Mouse (Mus musculus) lung, embryonic 14.5 days (tissue): ENCODE measurements around the gene Olfr547. TPM values are rescaled to one million over a fixed set of nuclear protein-coding genes. Genes with fewer than 3 reads are reported as not detected.
"Not testable (repeated sequence)": the region's sequence is repeated elsewhere in the genome, so short reads cannot be mapped to it uniquely, and the experiment has no call there.

Experiments used
- ATAC-seq: fragments of 200-750 bp; cut with Nextera tagmentation; 2 replicates; pipeline ENCODE4 v1.8.0; 2017; ENCODE audit warnings: mild to moderate bottlenecking, moderate TSS enrichment, moderate library complexity; ENCODE audit not compliant: insufficient read depth
- DNase-seq: peaks from one replicate; pipeline ENCODE4 v3.0.0-alpha.2; 2015
- H3K27ac ChIP-seq: fragments of 300-500 bp; sonication (generic); 2 replicates; pipeline ENCODE4 v1.5.1; 2014; ENCODE audit warnings: low read depth, mild to moderate bottlenecking, moderate library complexity
- H3K27me3 ChIP-seq: fragments of 300-500 bp; sonication (generic); 2 replicates; pipeline ENCODE4 v1.6.1; 2014; ENCODE audit warnings: low read length, control low read depth; ENCODE audit not compliant: insufficient read depth
- H3K36me3 ChIP-seq: fragments of 300-500 bp; sonication (generic); 2 replicates; pipeline ENCODE4 v1.6.1; 2014; ENCODE audit warnings: control low read depth; ENCODE audit not compliant: insufficient read depth
- H3K4me1 ChIP-seq: fragments of 300-500 bp; sonication (generic); 2 replicates; pipeline ENCODE4 v1.6.1; 2014; ENCODE audit warnings: antibody characterized with exemption, control low read depth; ENCODE audit not compliant: insufficient read depth
- H3K4me2 ChIP-seq: fragments of 300-500 bp; sonication (generic); 2 replicates; pipeline ENCODE4 v1.6.1; 2014; ENCODE audit warnings: mild to moderate bottlenecking
- H3K4me3 ChIP-seq: fragments of 300-500 bp; sonication (generic); 2 replicates; pipeline ENCODE4 v1.5.1; 2014; ENCODE audit warnings: low read depth, low read length
- H3K9ac ChIP-seq: fragments of 300-500 bp; sonication (generic); 2 replicates; pipeline ENCODE4 v1.6.1; 2014
- H3K9me3 ChIP-seq: fragments of 300-500 bp; sonication (generic); 2 replicates; pipeline ENCODE4 v1.6.1; 2016; ENCODE audit warnings: low read depth, low read length, control low read depth
- CTCF ChIP-seq: IDR thresholded peaks from 2 replicates; pipeline ENCODE4 v1.5.1; 2016; ENCODE audit warnings: antibody characterized with exemption, low read depth
- WGBS: fragments of 180-500 bp; shearing (Covaris S2); extraction: QIAGEN DNeasy Blood & Tissue Kit; methylation state at CpG from one replicate; pipeline ENCODE4 v1.1.7; 2014; 5-methylcytosine and 5-hydroxymethylcytosine counted together
- polyA plus RNA-seq: library from polyadenylated mRNA; unstranded; fragments of >200 nt; fragmentation: Nextera tagmentation; extraction: Ambion mirVana; gene quantifications from 2 replicates; pipeline ENCODE4 v1.2.1, GENCODE M21; 2014

Olfr547 gene
- polyA plus RNA-seq = not detected in 2 replicates

- WGBS = 81% methylated on average over 1 of the region's 1 CpGs
- H3K27me3 ChIP-seq = no peaks in the 10 kb centered on the region
- H3K4me2 ChIP-seq = no peak within 1 kb of the TSS
- H3K4me1 ChIP-seq = no peaks in the 10 kb centered on the region
- ATAC-seq (no peak), DNase-seq (no peak)
- H3K27ac ChIP-seq = no peak within 1 kb of the TSS
- TF ChIP-seq CTCF = no peak
- H3K9me3 ChIP-seq = no peaks in the 10 kb centered on the region
- no peak within 1 kb of the TSS for H3K9ac ChIP-seq
- H3K4me3 ChIP-seq = no peak within 1 kb of the TSS
- no peaks in the 10 kb centered on the region for H3K36me3 ChIP-seq
Observed at GRCm38 (mm10) chr7:102534449-102534848, at the start of gene Olfr547. TSS of gene Olfr547 (plus strand) at chr7:102534749.

DNA sequence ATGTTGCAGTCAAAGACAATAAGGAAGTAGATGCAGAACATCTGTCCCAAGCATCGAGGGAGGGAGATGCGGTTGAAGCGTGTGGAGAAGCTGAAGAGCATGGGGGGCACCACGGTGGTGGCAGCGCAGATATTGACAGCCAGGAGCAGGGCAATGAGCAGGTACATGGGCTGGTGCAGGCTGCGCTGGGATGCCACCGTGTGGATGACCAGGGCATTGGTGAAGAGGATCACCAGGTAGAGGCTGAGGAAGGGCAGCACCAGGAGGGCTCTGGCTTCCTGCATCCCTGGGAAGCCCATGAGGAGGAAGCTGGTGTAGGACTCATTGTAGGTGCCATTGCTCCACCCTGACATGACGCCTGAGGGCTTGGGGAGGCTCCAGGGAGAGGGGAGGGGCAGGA, 49.8 kb upstream of the Olfr547 start:
- not testable (repeated sequence) for H3K4me1 ChIP-seq, H3K4me3 ChIP-seq, H3K4me2 ChIP-seq, DNase-seq, H3K27ac ChIP-seq, H3K9ac ChIP-seq, H3K9me3 ChIP-seq, ATAC-seq, H3K36me3 ChIP-seq, H3K27me3 ChIP-seq
- 57% methylated on average over 6 of the region's 8 CpGs for WGBS

- ATAC-seq = no peak
- WGBS = 35% methylated on average over 1 of the region's 1 CpGs
- no peak for TF ChIP-seq CTCF
- no peak overlapping the region for H3K4me3 ChIP-seq
- H3K36me3 ChIP-seq = no peaks in the 10 kb centered on the region
- no peak for DNase-seq
- H3K9me3 ChIP-seq = no peaks in the 10 kb centered on the region
- H3K27me3 ChIP-seq = no peaks in the 10 kb centered on the region
- H3K4me1 ChIP-seq = no peaks in the 10 kb centered on the region
- H3K4me2 ChIP-seq = no peak overlapping the region
- no peak overlapping the region for H3K9ac ChIP-seq
- no peak overlapping the region for H3K27ac ChIP-seq
Observed at GRCm38 (mm10) chr7:102486105-102486504, 48.4 kb upstream of the Olfr547 start.

GRCm38 (mm10) chr7:102488161-102488560, 46.4 kb upstream of the Olfr547 start, which contains the start of gene Olfr544:
TSS of gene Olfr544 (minus strand) at chr7:102488313.
- TF ChIP-seq CTCF = no peak
- H3K9me3 ChIP-seq = no peaks in the 10 kb centered on the region
- no peaks in the 10 kb centered on the region for H3K36me3 ChIP-seq
- no peak within 1 kb of the TSS for H3K4me3 ChIP-seq
- ATAC-seq = no peak
- no peaks in the 10 kb centered on the region for H3K27me3 ChIP-seq
- H3K4me2 ChIP-seq = no peak within 1 kb of the TSS
- H3K9ac ChIP-seq = no peak within 1 kb of the TSS
- H3K27ac ChIP-seq = no peak within 1 kb of the TSS
- no peak for DNase-seq
- 50% methylated on average over 1 of the region's 1 CpGs for WGBS
- no peaks in the 10 kb centered on the region for H3K4me1 ChIP-seq

DNA sequence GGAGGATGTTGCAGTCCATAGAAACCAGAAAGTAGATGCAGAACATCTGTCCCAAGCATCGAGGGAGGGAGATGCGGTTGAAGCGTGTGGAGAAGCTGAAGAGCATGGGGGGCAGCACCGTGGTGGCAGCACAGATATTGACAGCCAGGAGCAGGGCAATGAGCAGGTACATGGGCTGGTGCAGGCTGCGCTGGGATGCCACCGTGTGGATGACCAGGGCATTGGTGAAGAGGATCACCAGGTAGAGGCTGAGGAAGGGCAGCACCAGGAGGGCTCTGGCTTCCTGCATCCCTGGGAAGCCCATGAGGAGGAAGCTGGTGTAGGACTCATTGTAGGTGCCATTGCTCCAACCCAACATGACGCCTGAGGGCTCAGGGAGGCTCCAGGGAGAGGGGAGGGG, 40.1 kb upstream of the Olfr547 start:
- H3K4me2 ChIP-seq, H3K36me3 ChIP-seq, H3K9ac ChIP-seq, H3K4me1 ChIP-seq, H3K9me3 ChIP-seq, H3K27ac ChIP-seq, H3K27me3 ChIP-seq, DNase-seq, ATAC-seq, H3K4me3 ChIP-seq: not testable (repeated sequence)
- WGBS = 41% methylated on average over 7 of the region's 7 CpGs

DNA sequence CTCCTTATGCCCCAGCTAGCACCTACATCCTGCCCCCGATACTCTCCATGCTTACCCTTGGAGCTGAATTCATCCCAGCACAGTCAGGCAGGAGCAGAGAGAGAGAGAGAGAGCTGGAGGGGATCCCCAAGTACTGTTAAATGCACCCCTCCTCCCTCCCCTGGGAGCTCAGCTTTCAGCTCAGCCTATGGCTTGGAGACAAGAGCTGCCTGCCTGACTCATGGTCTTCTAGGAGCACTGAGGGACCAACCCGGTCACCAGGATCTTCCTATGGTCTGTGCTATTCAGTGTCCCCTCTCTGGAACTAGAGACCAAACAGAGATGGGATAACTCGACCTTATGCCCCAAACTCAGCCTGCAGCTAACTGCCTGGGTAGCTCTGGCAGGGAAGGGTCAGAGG, 35.1 kb upstream of the Olfr547 start, which contains the start of gene Olfr545:
TSS of gene Olfr545 (minus strand) at position 101 of the 400 bp plus-strand sequence.
- TF ChIP-seq CTCF = no peak
- Histone ChIP-seq H3K36me3 (no peaks in the 10 kb centered on the region), H3K9me3 (no peaks in the 10 kb centered on the region), H3K4me3 (no peak within 1 kb of the TSS), H3K27ac (no peak within 1 kb of the TSS), H3K4me2 (no peak within 1 kb of the TSS), H3K9ac (no peak within 1 kb of the TSS), H3K27me3 (no peaks in the 10 kb centered on the region), H3K4me1 (no peaks in the 10 kb centered on the region)
- WGBS = 66% methylated on average over 3 of the region's 3 CpGs
- ATAC-seq = no peak
- no peak for DNase-seq

DNA sequence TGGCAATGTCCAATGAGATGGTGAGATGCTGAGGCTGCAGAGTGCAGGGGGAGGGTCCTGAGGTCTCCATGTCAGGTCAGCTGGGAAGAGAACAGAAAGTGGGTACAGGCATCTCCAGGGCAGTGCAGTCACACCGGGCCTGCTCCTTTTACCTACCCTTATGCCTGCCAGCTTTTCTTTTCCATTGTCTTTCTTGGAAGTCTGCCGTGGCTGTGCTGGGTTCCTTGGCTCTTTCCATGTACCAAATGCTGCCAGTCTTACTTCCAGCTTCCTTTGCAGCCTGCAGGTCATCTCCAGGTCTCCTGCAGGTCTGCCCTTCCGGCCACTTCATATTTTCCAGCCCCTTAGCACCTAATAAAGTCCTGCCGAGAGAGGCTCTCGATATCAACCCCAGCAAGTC, 32.6 kb upstream of the Olfr547 start:
- Histone ChIP-seq H3K9me3 (no peaks in the 10 kb centered on the region), H3K4me3 (no peak overlapping the region), H3K27me3 (no peaks in the 10 kb centered on the region), H3K36me3 (no peaks in the 10 kb centered on the region), H3K4me2 (no peak overlapping the region), H3K9ac (no peak overlapping the region), H3K27ac (no peak overlapping the region), H3K4me1 (no peaks in the 10 kb centered on the region)
- no peak for TF ChIP-seq CTCF
- ATAC-seq (no peak), DNase-seq (no peak)
- 62% methylated on average over 5 of the region's 5 CpGs for WGBS

DNA sequence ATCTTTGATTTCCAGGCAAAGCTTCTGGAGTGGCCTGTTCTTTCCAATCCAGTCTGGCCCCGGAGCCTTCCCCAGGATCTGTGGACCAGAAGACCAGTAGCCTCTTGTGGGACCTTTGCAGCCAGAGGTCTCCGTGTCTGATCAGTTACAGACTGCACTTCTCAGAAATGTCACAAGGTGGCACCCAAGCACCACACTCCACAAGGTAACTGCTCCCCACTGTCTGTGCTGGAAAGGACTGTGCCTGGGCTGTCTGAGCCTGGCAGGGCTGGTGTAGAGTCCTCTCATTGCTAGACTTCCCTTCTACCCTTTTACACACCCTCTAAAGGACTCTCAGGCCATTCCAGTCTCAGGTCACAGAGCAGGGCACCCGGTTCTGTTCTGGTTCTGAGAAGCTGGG, 27.7 kb upstream of the Olfr547 start:
- H3K4me1 ChIP-seq = no peaks in the 10 kb centered on the region
- 47% methylated on average over 3 of the region's 3 CpGs for WGBS
- peak; percentile 87 for TF ChIP-seq CTCF

More for the DNA sequence above, 27.7 kb upstream of the Olfr547 start:
- no peaks in the 10 kb centered on the region for H3K9me3 ChIP-seq
- H3K27me3 ChIP-seq = no peaks in the 10 kb centered on the region
- H3K36me3 ChIP-seq = no peaks in the 10 kb centered on the region
- DNase-seq = peak; percentile 85
- no peak overlapping the region for H3K4me3 ChIP-seq
- no peak overlapping the region for H3K4me2 ChIP-seq
- no peak overlapping the region for H3K27ac ChIP-seq
- H3K9ac ChIP-seq = no peak overlapping the region
- ATAC-seq = peak; percentile 85
